Mouse (Mus musculus) kidney, postnatal 0 days (tissue): ENCODE measurements around the gene Asgr2. TPM values are rescaled to one million over a fixed set of nuclear protein-coding genes. Genes with fewer than 3 reads are reported as not detected.
A peak's percentile ranks its signal among the peaks of the same experiment; 100 is the strongest.

Experiments
- ATAC-seq: fragments of 200-750 bp; cut with Nextera tagmentation; replicated peaks from 2 replicates; pipeline ENCODE4 v1.8.0; 2017; ENCODE audit warnings: low read depth, moderate number of reproducible peaks, moderate TSS enrichment, moderate library complexity; ENCODE audit not compliant: low FRiP score
- DNase-seq: peaks from one replicate; pipeline ENCODE4 v3.0.0-alpha.2; 2016; ENCODE audit warnings: low spot score
- H3K27ac ChIP-seq: fragments of 300-500 bp; sonication (generic); 2 replicates; pipeline ENCODE4 v1.5.1; 2014; ENCODE audit warnings: mild to moderate bottlenecking
- H3K27me3 ChIP-seq: fragments of 300-500 bp; sonication (generic); 2 replicates; pipeline ENCODE4 v1.6.1; 2014; ENCODE audit warnings: low read length, mixed read lengths; ENCODE audit not compliant: insufficient read depth
- H3K36me3 ChIP-seq: fragments of 300-500 bp; sonication (generic); 2 replicates; pipeline ENCODE4 v1.6.1; 2014; ENCODE audit warnings: low read length, mixed read lengths; ENCODE audit not compliant: insufficient read depth
- H3K4me1 ChIP-seq: fragments of 300-500 bp; sonication (generic); replicated peaks from 2 replicates; pipeline ENCODE4 v1.6.1; 2014; ENCODE audit warnings: antibody characterized with exemption, low read length, mixed read lengths; ENCODE audit not compliant: insufficient read depth
- H3K4me2 ChIP-seq: fragments of 300-500 bp; sonication (generic); 2 replicates; pipeline ENCODE4 v1.6.1; 2014; ENCODE audit warnings: mild to moderate bottlenecking, low read length, moderate library complexity, mixed read lengths
- H3K4me3 ChIP-seq: fragments of 300-500 bp; sonication (generic); replicated peaks from 2 replicates; pipeline ENCODE4 v1.5.1; 2014; ENCODE audit warnings: low read depth, low read length
- H3K9ac ChIP-seq: fragments of 300-500 bp; sonication (generic); 2 replicates; pipeline ENCODE4 v1.6.1; 2014; ENCODE audit warnings: low read depth, low read length
- H3K9me3 ChIP-seq: fragments of 300-500 bp; sonication (generic); replicated peaks from 2 replicates; pipeline ENCODE4 v1.6.1; 2016; ENCODE audit warnings: low read length, inconsistent platforms, mixed read lengths
- CTCF ChIP-seq: IDR thresholded peaks from 2 replicates; pipeline ENCODE4 v1.5.1; 2016; ENCODE audit warnings: antibody characterized with exemption, low read depth, mild to moderate bottlenecking, moderate library complexity
- WGBS: fragments of 180-500 bp; shearing (Covaris S2); extraction: QIAGEN DNeasy Blood & Tissue Kit; methylation state at CpG from one replicate; pipeline ENCODE4 v1.1.7; 2014; 5-methylcytosine and 5-hydroxymethylcytosine counted together
- polyA plus RNA-seq: library from polyadenylated mRNA; unstranded; fragments of >200 nt; fragmentation: Nextera tagmentation; extraction: Ambion mirVana; gene quantifications from 2 replicates; pipeline ENCODE4 v1.2.1, GENCODE M21; 2015

Asgr2 gene
- 0.14 TPM in 1 of 2 replicates, not detected in the other for polyA plus RNA-seq

DNA sequence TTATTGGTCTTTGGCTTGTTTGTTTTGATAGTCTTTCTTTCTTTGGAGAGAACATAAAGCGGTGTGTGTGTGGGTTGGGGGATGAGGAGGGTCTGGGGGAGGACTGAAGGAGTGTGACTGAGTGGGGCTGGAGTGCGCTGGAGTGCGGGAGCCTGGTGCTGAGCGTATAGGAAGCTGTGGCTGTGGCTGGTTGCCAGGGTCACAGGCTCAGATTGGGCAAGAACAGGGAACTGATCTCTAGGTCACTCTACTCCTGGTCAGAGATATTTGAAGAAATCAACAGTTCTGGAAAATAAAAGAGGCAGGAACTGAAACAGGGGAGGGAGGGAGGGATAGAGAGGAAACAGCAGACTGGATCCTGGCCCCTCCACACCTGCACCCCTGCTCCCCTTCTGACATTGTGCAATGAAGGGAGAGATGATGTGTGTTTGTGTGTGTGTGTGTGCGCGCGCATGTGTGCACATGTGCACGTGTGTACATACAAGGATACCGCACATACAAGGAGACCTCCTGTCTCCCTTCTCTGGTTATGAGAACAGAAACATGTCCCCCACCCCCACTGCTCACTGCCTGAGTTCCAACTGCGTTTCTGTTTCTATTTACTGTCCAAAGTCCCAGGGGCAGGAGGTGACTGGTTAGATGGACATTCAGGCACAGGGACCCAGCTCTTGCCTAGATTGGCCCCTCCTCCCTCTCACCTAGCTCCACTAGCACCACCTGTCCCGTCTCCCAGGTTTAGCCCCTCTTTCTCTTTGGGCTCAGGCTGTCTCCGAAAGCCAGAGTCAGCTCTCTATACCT lies at the start of gene Asgr2:
Gene Asgr2 (plus strand): TSS at position 659 of the 798 bp plus-strand sequence.
- Histone ChIP-seq H3K27me3 (no peaks in the 10 kb centered on the region), H3K9me3 (no peaks in the 10 kb centered on the region), H3K27ac (no peak within 1 kb of the TSS), H3K4me2 (no peak within 1 kb of the TSS), H3K9ac (no peak within 1 kb of the TSS), H3K4me3 (no peak within 1 kb of the TSS), H3K4me1 (no peaks in the 10 kb centered on the region), H3K36me3 (no peaks in the 10 kb centered on the region)
- no peak for TF ChIP-seq CTCF
- ATAC-seq: no peak
- 58% methylated on average over 12 of the region's 12 CpGs for WGBS
- DNase-seq: peak; percentile 39

DNA sequence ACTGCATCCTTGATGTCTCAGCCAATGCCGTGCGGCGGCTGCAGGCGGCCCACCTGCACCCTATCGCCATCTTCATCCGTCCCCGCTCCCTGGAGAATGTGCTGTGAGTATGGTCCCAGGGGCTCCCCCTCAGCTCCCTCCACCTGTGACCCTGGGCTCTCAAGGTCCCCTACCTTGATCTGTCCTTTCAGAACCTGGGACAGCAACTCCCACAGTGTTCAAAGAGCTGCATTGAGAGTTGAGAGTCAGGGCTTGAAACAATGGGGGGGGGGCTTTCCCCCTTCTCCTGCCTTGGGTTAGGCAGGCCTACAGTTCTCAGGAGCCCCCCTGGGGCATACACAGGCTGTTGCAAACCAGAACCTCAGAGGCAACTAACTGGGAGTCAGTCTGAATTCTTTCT lies 48.8 kb upstream of the Asgr2 start:
- H3K4me1 ChIP-seq: no peaks in the 10 kb centered on the region
- no peak overlapping the region for H3K9ac ChIP-seq

DNA sequence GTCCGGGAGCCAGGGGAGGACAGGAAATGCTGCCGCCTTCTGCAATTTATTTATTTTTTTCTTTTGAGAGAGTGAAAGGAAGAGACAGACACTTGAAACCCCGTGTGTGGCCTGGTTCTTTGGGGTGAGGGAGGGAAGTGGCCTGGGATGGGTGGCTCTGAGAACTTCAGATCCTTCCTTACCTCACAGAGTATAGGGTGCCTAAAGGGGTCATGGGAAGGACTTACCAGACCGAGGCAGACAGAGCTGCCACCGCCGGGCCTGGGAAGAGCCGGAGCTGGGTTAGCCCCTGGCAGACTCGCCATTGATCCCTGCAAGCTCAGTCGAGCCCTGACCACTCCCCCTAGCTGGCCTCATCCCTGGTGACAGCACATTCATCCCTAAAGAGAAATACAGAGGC lies 47.0 kb upstream of the Asgr2 start:
- WGBS: 26% methylated on average over 9 of the region's 9 CpGs
- DNase-seq (peak; percentile 43), ATAC-seq (peak; percentile 55; the same call in 1 of the 2 replicates)
- no peak for TF ChIP-seq CTCF
- H3K36me3 ChIP-seq: peaks cover 19% of the 10 kb centered on the region
- no peak overlapping the region for H3K9ac ChIP-seq
- H3K27me3 ChIP-seq: no peaks in the 10 kb centered on the region
- no peaks in the 10 kb centered on the region for H3K9me3 ChIP-seq
- H3K27ac ChIP-seq: no peak overlapping the region
- no peak overlapping the region for H3K4me2 ChIP-seq
- H3K4me1 ChIP-seq: no peaks in the 10 kb centered on the region
- H3K4me3 ChIP-seq: no peak overlapping the region

More for the DNA sequence above, 48.8 kb upstream of the Asgr2 start:
- Histone ChIP-seq H3K36me3 (peaks cover 24% of the 10 kb centered on the region), H3K4me2 (no peak overlapping the region), H3K4me3 (no peak overlapping the region), H3K9me3 (no peaks in the 10 kb centered on the region), H3K27me3 (no peaks in the 10 kb centered on the region), H3K27ac (no peak overlapping the region)
- no peak for TF ChIP-seq CTCF
- DNase-seq (no peak), ATAC-seq (no peak)
- WGBS: 87% methylated on average over 7 of the region's 7 CpGs

DNA sequence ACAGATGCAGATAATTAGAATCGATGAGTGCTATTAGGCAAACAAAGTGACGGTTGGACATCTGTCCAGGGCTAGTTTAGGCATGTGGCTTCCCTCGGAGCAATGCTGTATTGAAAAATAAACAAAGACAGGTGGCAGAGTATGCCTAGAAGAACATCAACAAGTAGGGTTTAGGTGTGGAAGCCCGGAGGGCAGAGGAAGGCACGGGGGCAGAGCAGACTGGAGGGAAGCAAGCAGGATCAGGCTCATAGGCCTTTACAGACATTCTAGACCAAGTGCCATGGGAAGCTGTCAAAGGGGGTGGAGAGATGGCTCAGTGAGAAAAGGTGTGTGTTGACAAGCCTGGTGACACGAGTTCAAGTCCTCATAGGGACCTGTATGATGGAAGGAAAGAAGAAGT lies 43.1 kb upstream of the Asgr2 start:
- Histone ChIP-seq H3K27ac (no peak overlapping the region), H3K4me3 (no peak overlapping the region), H3K9me3 (no peaks in the 10 kb centered on the region), H3K9ac (no peak overlapping the region), H3K27me3 (no peaks in the 10 kb centered on the region), H3K4me2 (no peak overlapping the region), H3K36me3 (no peaks in the 10 kb centered on the region), H3K4me1 (no peaks in the 10 kb centered on the region)
- ATAC-seq: no peak
- no peak for TF ChIP-seq CTCF
- 72% methylated on average over 6 of the region's 6 CpGs for WGBS
- DNase-seq: no peak

DNA sequence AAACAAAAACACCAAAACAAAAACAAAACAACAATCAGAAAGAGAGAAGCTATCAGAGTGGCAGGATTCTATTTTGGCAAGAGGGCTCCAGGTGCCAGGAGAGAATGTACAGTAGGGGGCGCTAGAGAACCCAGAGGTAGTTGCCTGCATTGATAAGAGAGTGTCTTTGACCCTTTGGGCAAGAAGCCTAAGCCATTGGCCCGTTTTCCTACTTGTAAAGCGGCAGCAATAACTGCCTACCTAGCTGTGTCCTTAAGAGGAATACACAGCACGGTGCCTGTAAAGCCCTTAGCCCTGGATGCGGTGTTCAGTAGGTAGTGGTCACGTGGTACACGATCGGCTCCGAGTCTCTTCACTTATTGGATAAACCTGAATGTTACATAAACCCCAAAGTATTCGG lies 42.6 kb upstream of the Asgr2 start:
- Histone ChIP-seq H3K9ac (no peak overlapping the region), H3K27ac (no peak overlapping the region), H3K4me2 (no peak overlapping the region), H3K27me3 (no peaks in the 10 kb centered on the region), H3K36me3 (no peaks in the 10 kb centered on the region), H3K4me3 (no peak overlapping the region), H3K9me3 (no peaks in the 10 kb centered on the region), H3K4me1 (no peaks in the 10 kb centered on the region)
- WGBS: 56% methylated on average over 10 of the region's 10 CpGs
- DNase-seq: no peak
- peak; percentile 44; the same call in 1 of the 2 replicates for TF ChIP-seq CTCF
- ATAC-seq: no peak

DNA sequence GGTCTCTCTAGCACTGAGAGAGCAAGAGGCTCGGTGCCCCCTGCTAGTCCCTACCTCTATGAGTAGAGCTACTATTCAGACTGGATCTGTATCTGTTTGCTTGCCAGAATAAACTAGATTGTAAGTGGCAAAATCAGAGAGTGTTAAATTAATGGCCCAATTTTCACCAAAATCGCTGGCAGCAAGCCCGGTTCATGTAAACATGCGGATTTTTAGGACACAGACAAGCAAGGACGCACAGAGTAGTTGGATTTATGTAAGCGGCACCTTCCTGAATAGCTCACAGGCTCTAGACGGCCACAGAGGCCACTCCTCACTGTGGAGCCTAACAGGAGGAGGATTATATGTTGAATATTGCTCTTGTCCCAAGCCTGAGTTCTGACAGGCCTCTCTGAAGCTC lies 39.3 kb upstream of the Asgr2 start:
- ATAC-seq: no peak
- Histone ChIP-seq H3K9me3 (no peaks in the 10 kb centered on the region), H3K4me2 (no peak overlapping the region), H3K36me3 (no peaks in the 10 kb centered on the region), H3K4me1 (no peaks in the 10 kb centered on the region), H3K27me3 (no peaks in the 10 kb centered on the region), H3K27ac (no peak overlapping the region), H3K4me3 (no peak overlapping the region), H3K9ac (no peak overlapping the region)
- TF ChIP-seq CTCF: no peak
- 62% methylated on average over 7 of the region's 7 CpGs for WGBS
- DNase-seq: no peak
